Mouse (Mus musculus) adrenal gland, postnatal 10 days (tissue): ENCODE results near the gene Zfp366. TPM values are rescaled to one million over a fixed set of nuclear protein-coding genes. Genes with fewer than 3 reads are reported as not detected.

Experiments
- total RNA-seq, 2 experiments: library from RNA; stranded (reverse); gene quantifications; 2 replicates each; pipeline ENCODE4 v1.2.3; 2021

The Zfp366 gene
- total RNA-seq, 2 experiments from 2014 or later: 8.3 to 10.8 TPM

Other genes starting within 250 kb of the Zfp366 start
- gene 1700024P04Rik, start 200.3 kb upstream of the Zfp366 start, total RNA-seq: not detected
- 10 to 100 TPM; 33.8 to 43.0 TPM for gene Ptcd2, start 159.9 kb downstream of the Zfp366 start, total RNA-seq
- gene Mrps27, start 160.0 kb downstream of the Zfp366 start, total RNA-seq: 10 to 100 TPM; 51.6 to 56.7 TPM